Mouse (Mus musculus): Measurements from ENCODE around the gene Pnkd. TPM values are rescaled to one million over a fixed set of nuclear protein-coding genes. Genes with fewer than 3 reads are reported as not detected.
A peak's percentile ranks its signal among the peaks of the same experiment; 100 is the strongest.

Gene Pnkd
- total and polyA plus RNA-seq, 3 experiments, result 45.5 to 318 (median 154) TPM

- TF ChIP-seq ZKSCAN1 (IDR thresholded peaks at IDR 0.05; ENCODE audit: borderline replicate concordance, low read depth, low read length) (no peak), MXI1 (IDR thresholded peaks at IDR 0.05; ENCODE audit: low read depth, low read length) (no peak), EP300 (IDR thresholded peaks at IDR 0.05; ENCODE audit: low read length) (no peak), MAZ (IDR thresholded peaks at IDR 0.05; ENCODE audit: low read depth, low read length) (no peak), KAT2A (IDR thresholded peaks at IDR 0.05; ENCODE audit: insufficient replicate concordance, low read length) (no peak), E2F4 (IDR thresholded peaks at IDR 0.05; ENCODE audit: insufficient replicate concordance, low read depth, low read length) (no peak), IRF4 (IDR thresholded peaks at IDR 0.05; ENCODE audit: low read depth, low read length) (no peak), USF2 (conservative IDR thresholded peaks at IDR 0.05; ENCODE audit: low read depth, low read length) (no peak)
- Histone ChIP-seq H3K79me2 (replicated peaks; ENCODE audit: control insufficient read depth, extremely low read depth, insufficient read depth, poor library complexity, severe bottlenecking) (peaks cover 71% of the 10 kb centered on the region), H3K36me3 (replicated peaks in 1 of 2; ENCODE audit: control insufficient read depth in 1 of 2, insufficient read depth in 1 of 2, low read length in 1 of 2) (peaks cover 22 to 56% of the 10 kb centered on the region in 2 experiments), H3K27me3 (replicated peaks) (no peaks in the 10 kb centered on the region), H3K4me3 (replicated peaks in 1 of 3; ENCODE audit: low read depth in 2 of 3, low read length in 2 of 3, poor library complexity in 1 of 3) (peak overlapping the region; percentile 66 to 81 (median 80)), H3K9me3 (replicated peaks; ENCODE audit: low read length) (peaks cover 11% of the 10 kb centered on the region), H3K4me2 (ENCODE audit: insufficient read depth, low read depth, poor library complexity, severe bottlenecking) (peak overlapping the region; percentile 87), H3K9ac (ENCODE audit: insufficient read depth, low read depth) (peak overlapping the region; percentile 63), H3K27ac (ENCODE audit: insufficient read depth, low read depth) (peak overlapping the region; percentile 72), H3K4me1 (ENCODE audit: control insufficient read depth in 1 of 2, insufficient read depth in 2 of 2) (peaks cover 29 to 68% of the 10 kb centered on the region in 2 experiments)
- in situ Hi-C loops (cut with MboI; ENCODE audit: low pct_ligation_motif_present, low pct_unique_long_range_greater_than_20kb, low sequenced_read_pairs) (no loop called here), dilution Hi-C loops (cut with MboI; ENCODE audit: extremely low pct_ligation_motif_present, extremely low pct_unique_long_range_greater_than_20kb, low sequenced_read_pairs) (no loop called here)
- DNase-seq (ENCODE audit: extremely low read depth), result no peak
These were observed 50.3 kb downstream of the Pnkd start for GRCm38 (mm10) chr1:74335033-74335432.

GRCm38 (mm10) chr1:74335436-74336170 lies 50.9 kb downstream of the Pnkd start:
- TF ChIP-seq E2F4 (IDR thresholded peaks at IDR 0.05; ENCODE audit: insufficient replicate concordance, low read depth, low read length) (no peak), RCOR1 (conservative IDR thresholded peaks at IDR 0.05; ENCODE audit: low read depth, low read length) (no peak), USF2 (conservative IDR thresholded peaks at IDR 0.05; ENCODE audit: low read depth, low read length) (no peak), CHD1 (IDR thresholded peaks at IDR 0.05; ENCODE audit: low read depth, low read length) (peak; percentile 41; the same call in 1 of the 2 replicates), JUN (IDR thresholded peaks at IDR 0.05; ENCODE audit: insufficient read depth, low read depth, low read length) (no peak)
- Histone ChIP-seq H3K4me3 (replicated peaks in 1 of 3; ENCODE audit: low read depth in 2 of 3, low read length in 2 of 3, poor library complexity in 1 of 3) (peak overlapping the region; percentile 66 to 81 (median 80)), H3K9me3 (replicated peaks; ENCODE audit: low read length) (peaks cover 17% of the 10 kb centered on the region), H3K79me2 (replicated peaks; ENCODE audit: control insufficient read depth, extremely low read depth, insufficient read depth, poor library complexity, severe bottlenecking) (peaks cover 77% of the 10 kb centered on the region), H3K9ac (ENCODE audit: insufficient read depth, low read depth) (peak overlapping the region; percentile 63), H3K27ac (ENCODE audit: insufficient read depth, low read depth) (peak overlapping the region; percentile 72; the same call in 1 of the 2 replicates), H3K36me3 (replicated peaks in 1 of 2; ENCODE audit: control insufficient read depth in 1 of 2, insufficient read depth in 1 of 2, low read length in 1 of 2) (peaks cover 28 to 62% of the 10 kb centered on the region in 2 experiments), H3K4me1 (ENCODE audit: control insufficient read depth in 1 of 2, insufficient read depth in 2 of 2) (peaks cover 35 to 68% of the 10 kb centered on the region in 2 experiments), H3K4me2 (ENCODE audit: insufficient read depth, low read depth, poor library complexity, severe bottlenecking) (peak overlapping the region; percentile 87), H3K27me3 (replicated peaks) (no peaks in the 10 kb centered on the region)
- no peak for DNase-seq (ENCODE audit: extremely low read depth)
- in situ Hi-C loops (cut with MboI; ENCODE audit: low pct_ligation_motif_present, low pct_unique_long_range_greater_than_20kb, low sequenced_read_pairs) (no loop called here), dilution Hi-C loops (cut with MboI; ENCODE audit: extremely low pct_ligation_motif_present, extremely low pct_unique_long_range_greater_than_20kb, low sequenced_read_pairs) (no loop called here)
